Mouse (Mus musculus) lung, postnatal 14 days (tissue): Measurements from ENCODE around the gene Gm5737.
A peak's percentile ranks its signal among the peaks of the same experiment; 100 is the strongest.

Experiments
- DNase-seq: peaks from one replicate; pipeline ENCODE4 v3.0.0; 2021

Gm5737 gene

DNA sequence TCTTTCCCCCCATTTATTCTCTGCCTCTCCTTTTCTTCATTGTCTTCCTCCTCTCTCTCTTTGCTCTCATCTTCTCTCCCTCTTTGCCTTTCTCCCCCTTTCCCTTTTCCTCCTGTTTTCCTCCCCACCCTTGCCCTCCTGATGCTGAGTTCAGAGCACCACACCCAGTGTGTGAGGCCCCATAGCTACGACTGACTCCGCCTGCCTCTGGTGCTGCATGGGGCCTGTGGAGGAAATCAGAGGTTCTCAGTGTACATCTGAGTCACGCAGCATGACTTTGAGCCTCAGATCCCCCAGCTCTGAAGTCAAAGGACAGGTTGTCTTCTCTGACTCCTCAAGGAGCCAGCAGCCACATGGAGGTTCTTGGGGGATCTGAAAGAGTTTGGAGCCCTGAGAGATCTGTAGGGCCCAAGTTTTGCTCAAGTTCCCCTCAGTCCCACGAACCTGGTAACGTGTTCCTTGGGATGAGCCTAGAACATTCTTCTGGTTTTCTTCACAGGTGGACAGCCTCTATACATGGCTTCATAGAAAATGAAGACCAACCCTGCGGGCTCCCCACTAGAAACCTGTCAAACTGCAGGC is at the start of gene Gm5737:
TSS of gene Gm5737 (plus strand) at position 532 of the 582 bp plus-strand sequence.
- DNase-seq, result no peak

GRCm38 (mm10) chr7:120767369-120767768 is 44.8 kb upstream of the Gm5737 start:
- no peak for DNase-seq

DNA sequence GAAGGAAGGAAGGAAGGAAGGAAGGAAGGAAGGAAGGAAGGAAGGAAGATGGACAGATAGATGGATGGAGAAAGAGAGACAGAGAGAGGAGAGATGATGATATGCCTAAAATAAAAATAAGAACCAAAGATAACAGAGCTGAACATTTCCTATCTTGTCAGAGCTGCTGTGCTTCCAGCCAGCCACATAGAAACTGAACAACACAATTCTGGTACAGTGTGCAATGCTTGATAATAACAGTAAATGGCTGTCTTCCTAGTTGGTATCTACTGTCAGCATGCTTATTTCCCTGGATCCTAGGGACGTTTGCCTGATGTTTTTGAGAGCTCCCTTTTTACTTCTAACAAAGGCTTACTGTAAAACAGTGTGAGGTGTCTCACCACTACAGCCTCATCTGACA is 40.8 kb upstream of the Gm5737 start:
- DNase-seq, result no peak

DNA sequence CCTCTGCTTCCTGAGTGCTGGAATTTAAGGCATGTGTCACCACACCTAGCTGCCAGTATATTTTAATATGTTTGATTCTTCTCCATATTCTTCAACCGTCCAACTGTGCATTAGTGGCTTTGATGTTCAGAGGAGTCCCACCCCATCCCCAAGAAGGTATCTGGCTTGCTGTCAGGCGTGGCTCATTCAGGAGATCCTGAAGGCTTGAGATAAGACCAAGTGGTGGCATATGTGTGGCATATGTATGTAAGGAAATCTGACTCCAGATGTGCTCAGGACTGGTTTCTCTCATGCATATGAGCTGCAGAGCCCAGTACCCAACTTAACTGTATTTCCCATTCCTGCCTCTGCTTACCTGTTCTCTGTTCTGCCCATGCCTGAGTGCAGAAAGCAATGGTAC is 34.2 kb upstream of the Gm5737 start:
- DNase-seq, result no peak

- no peak for DNase-seq
Measured at GRCm38 (mm10) chr7:120795544-120795943, 16.6 kb upstream of the Gm5737 start.

GRCm38 (mm10) chr7:120796369-120796768 is 15.8 kb upstream of the Gm5737 start:
- DNase-seq, result no peak

DNA sequence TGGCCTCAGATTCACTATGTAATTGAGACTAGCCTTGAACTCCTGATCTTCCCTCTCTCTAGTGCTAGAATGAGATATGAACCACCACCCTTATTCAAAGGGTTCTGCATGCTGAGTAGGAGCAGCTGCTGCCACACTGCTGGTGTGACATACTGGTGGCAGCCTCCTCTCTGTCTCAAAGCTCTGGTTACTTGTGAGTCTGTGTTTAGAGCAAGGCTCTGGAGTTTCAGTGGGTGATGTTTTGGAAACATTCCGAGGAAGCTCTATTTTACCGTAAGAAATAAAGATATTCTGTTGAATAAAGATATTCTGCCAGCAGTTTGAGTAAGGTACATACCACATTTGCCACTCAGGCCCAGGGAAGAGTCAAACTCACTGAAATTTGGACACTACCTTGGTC is 8.9 kb upstream of the Gm5737 start:
- no peak for DNase-seq

DNA sequence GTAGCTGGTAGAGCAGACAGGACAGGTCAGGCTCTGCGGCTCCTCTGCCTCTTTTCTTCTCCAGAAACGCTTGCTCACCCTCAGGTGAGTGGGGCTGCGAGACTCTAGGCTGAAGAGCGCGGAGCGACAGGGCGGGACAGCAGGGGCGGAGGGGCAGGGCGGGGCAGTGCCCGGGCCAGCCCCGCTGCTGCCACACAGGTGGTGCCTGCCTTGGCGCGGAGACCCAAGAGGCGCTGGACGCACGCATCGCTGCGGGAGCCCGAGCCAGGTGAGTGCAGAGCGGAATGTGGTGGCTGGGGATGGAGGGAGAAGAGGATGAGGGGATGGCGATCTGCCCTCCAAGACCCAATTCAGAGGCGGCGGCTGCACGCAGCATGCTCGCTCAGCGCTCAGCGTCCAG is 2.5 kb upstream of the Gm5737 start:
- DNase-seq, result no peak

DNA sequence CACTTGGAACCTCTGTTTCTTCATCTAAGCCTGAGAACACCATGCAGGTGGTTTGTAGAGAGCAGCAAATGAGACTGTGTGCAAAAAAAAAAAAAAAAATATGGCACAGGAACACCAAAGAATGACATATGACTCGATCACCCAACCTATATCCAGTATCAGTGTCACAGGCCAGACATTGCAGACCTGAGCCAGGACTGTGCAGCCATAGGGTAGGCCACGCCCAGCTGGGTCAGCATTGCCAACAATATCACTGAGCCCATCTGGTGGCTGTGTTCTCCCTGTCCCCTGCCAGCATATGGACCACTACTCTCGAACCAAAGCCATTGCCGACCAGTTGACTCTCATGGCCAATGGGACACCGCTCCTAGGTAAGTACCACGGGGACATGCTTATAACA is 5.4 kb downstream of the Gm5737 start:
- no peak for DNase-seq

GRCm38 (mm10) chr7:120819386-120819785 is 7.2 kb downstream of the Gm5737 start:
- no peak for DNase-seq

DNA sequence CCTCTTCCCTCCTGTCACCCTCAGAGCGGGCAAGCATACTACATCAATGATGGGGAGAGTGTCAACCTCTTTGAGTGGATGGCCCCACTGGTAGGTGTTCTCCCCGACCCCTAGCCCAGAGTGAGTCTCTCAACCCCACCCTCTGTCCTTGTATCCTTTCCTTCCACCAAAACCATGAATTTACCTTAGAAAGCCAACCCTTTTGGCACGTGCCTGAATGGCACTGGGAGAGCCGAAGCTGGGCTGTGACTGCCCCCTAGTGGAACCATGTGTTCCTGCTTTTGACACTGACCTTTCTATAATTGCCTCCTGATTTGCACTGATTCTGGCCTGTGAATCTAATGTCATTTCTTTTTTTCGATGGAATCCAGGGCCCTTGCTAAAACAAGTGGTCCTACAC is 11.1 kb downstream of the Gm5737 start:
- DNase-seq, result peak; percentile 73

DNA sequence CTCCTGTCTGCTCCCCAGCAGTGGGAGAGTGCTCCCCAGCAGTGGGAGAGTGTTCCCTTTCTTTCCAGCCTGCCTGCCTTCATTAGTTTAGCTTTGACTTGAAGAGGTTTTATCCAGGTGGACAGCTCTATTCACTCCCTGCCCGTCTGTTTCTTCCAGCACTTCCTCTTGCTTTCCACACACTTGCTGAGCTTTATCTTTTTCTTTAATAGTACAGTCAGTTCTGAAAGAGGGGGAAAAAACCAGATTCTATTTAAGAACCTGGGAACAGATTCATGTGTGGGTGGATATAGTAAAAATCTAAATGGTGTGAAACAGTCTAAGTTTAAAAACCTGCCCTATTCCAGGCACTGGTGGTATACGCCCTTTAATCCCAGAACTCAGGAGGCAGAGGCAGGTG is 12.9 kb downstream of the Gm5737 start:
- no peak for DNase-seq

DNA sequence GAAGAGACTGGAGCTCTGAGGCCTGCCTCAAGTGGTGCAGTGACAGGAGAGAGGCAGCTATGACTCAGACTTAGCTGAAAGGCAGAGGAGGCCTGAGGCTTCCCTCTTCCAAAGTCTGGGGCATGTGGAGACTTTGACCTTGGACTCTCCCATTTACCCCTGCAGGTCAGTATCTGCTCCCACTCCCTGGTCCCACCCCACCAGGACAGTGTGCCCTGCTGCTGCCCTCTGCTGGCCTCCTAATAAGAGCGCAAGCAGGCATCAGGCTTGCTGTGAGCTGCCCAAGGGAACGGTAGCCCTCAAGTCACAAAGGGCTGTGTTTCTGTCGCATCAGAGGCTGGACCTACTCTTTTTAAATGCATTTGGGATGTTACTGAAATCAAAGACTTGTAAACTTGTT is 14.2 kb downstream of the Gm5737 start:
- peak; percentile 52 for DNase-seq

DNA sequence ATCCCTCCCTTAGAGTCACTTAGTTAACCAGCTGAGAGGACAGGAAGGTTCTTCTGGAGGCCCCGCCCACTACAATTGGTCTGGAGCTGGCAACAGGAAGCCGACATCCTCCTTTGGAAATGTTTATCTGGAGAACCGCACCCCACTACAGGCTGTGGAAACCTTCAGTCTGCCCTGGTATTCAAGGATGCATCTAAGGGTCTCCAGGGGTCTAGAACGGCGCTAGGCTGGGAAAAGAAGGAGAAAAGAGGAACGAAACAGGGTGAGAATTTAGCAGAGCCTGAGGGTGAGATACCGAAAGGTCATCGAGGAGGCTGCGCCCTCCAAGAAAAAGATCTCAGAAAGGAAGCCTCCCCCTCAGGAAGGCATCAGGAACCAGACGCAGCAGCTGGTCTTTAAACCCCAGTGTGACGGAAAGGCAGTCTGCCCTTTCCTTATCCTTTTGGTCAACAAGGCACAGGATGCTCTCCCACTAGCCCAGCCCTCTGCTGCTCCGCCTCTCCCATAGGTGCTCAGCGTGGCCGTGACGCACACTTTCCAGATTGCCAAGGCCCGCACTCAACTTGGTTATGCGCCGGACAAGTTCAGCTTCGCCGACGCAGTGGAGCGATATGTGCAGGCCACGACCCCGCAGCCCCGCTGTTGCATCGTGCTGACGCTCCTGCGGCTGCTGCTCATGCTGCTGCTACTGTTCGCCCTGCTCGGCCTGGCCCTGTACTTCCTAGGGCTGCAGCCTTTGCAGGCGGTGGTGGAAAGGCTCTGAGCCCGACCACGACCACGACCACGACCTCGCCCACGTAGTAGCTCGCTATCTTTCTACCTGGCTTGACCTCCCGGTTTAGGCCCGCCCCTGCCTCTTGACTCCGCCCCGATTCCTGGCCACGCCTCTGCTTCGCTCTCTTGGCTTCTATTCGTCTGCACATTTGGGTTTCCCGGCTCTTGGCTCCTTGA is 18.5 kb downstream of the Gm5737 start:
- peak; percentile 78 for DNase-seq

DNA sequence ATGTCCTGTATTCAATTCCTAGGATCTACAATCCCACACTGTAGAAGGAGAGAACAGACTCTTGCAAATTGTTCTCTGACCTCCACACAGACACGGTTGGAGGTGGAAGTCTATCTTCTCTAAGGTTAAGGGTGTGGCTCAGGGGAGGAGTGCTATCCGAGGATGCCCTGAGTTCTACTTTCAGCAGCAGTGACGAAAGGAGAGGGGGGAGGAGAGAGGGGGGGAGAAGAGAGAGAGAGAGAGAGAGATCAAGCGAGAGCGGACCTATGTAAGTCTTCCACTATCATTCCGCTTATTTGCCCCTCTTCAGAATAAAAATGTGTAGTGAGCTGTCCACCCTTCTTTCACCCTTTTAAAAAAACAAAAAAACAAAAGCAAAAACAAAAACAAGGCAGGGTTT is 22.3 kb downstream of the Gm5737 start:
- no peak for DNase-seq

- DNase-seq, result peak; percentile 70
Measured at GRCm38 (mm10) chr7:120834863-120835372, 22.8 kb downstream of the Gm5737 start.

- DNase-seq, result peak; percentile 98
Measured at GRCm38 (mm10) chr7:120835449-120836359, 23.5 kb downstream of the Gm5737 start.

GRCm38 (mm10) chr7:120836361-120836760 is 24.2 kb downstream of the Gm5737 start:
- DNase-seq, result no peak

DNA sequence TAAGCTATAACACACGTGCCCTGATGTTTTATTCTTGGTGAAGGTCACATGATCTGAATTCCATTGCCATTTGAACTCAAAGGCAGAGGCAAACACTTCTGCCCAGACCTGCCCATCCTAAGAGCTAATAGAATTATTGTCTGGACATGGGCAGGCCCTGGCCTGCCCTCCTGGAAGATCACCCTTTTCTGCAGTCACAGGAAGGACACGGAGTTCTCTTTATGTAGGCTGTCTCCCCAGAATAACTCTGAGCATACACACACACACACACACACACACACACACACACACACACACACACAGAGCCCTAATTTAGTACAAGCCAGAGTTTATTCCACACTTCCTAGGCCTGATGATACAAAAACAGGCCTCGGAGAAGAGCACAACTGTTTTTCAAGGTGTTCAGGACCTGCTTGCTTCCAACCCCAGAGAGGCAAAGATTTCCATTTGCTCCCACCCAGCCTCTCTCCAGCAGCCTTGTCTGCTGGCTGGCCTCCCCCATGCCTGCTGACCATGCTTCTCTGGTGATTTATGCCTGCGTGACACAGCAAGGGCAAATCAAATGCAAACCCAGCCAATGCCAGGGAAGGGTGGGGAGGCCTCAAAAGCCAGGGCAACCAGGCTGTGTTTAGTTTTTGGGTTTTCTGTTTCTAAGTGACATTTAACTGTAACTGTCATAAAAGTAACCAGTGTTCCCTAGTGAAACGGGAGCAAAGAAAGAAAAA is 26.4 kb downstream of the Gm5737 start:
- no peak for DNase-seq

DNA sequence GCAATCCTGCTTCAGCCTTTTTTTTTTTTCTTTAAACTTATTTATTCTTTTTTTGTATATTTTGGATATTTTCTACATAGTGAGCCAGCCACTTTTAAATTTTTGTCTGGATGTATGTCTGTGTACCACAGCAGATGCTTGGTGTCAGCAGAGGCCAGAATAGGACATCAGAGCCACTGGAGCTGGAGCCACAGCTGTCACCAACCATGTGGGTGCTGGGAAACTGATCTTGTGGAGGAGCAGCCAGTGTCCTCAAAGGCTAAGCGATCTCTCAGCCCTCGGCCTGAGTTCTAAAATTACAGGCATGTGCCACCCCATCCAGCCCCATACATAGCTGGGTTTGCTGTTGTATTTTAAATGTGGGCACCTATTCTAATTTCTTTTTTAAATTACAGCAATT is 27.6 kb downstream of the Gm5737 start:
- DNase-seq, result no peak

- DNase-seq, result peak; percentile 84
Measured at GRCm38 (mm10) chr7:120842345-120843036, 30.3 kb downstream of the Gm5737 start, which contains the start of gene Eef2k. TSS of gene Eef2k (plus strand) at chr7:120842831.
